Mouse (Mus musculus): ENCODE data around the gene P4ha2.

DNA sequence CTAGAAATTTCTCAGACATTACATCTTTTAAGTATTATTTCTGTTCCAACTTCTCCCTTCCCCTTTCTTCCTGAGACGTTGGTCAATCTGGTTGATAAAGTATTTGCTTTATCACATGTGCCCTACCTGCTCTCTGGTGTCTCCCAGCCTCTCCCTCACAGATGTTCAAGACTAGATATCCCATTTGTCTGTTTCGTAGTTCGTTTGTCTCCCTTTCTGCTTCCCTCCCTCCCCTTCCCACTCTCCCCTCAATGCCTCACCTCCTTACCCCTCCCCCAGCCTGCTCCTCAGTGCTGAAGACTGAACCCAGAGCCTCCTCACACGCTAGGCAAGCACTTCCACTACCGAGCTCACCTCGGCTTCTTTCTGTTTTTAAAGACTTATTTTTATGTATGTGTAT, 35.0 kb downstream of the P4ha2 start:
- TF ChIP-seq CTCF (IDR thresholded peaks at IDR 0.05; ENCODE audit: low read depth, low read length) (no peak), POLR2A (IDR thresholded peaks at IDR 0.05; ENCODE audit: extremely low read depth, insufficient read depth, low read length) (no peak)
